Mouse (Mus musculus) testis, adult 2 months (tissue): ENCODE data around the gene Tenm4.

ENCODE experiments used
- CTCF ChIP-seq: fragments of 200-500 bp; IDR thresholded peaks from 2 replicates; pipeline ENCODE4 v1.5.1; 2012; ENCODE audit warnings: low read depth, mild to moderate bottlenecking, inconsistent platforms, low read length, moderate library complexity; ENCODE audit not compliant: control insufficient read depth, insufficient read depth, insufficient replicate concordance
- POLR2A ChIP-seq: fragments of 200-500 bp; IDR thresholded peaks from 2 replicates; pipeline ENCODE4 v1.6.1; 2012; ENCODE audit warnings: low read depth, mild to moderate bottlenecking, inconsistent platforms, low read length, moderate library complexity; ENCODE audit not compliant: control insufficient read depth

DNA sequence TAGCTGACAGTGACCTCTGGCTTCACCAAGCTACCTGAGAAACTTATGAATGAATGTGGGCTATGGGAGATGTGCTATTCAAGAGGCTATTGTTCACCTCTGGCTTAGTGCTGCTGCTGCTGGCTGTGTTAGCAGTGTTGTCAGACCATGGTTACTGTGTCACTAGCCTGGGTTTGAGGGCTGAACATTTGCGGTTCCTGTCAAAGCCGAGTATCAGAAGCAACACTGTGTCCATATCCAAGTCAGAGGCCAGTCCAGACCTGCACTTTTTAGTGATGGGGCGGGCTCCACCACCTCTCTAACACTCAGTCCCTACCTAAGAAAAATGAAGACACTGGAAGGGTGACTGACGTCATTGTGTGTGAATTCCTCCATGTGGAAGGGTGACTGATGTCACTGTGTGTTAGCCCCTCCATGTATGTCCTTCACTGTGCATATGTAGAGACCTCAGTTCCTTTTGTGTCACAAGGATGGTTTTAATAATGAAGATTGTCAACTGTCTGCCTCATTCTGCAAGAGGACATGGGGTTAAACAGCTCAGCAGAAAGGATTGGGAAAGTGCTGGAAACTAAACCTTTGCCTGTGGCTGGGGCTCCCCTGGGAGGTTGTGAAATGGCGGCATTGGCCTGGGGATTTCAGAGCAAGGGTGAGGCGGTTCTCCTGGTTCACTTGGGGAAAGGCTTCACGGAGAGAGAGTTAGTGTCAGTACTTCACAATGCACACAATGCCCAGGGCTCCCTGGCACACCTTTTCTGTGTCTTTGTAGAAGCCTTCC lies 14.4 kb upstream of the Tenm4 start:
- TF ChIP-seq CTCF (no peak), POLR2A (no peak)
